Mouse (Mus musculus) gastrocnemius, postnatal 14 days (tissue): Measurements from ENCODE around the gene Serpinh1. TPM values are rescaled to one million over a fixed set of nuclear protein-coding genes. Genes with fewer than 3 reads are reported as not detected.

Experiments used
- DNase-seq: peaks from one replicate; pipeline ENCODE4 v3.0.0; 2021; ENCODE audit warnings: mixed read lengths
- intact Hi-C: fragments of 180-260 bp; cut with DNase I; formaldehyde crosslinking; loops from one replicate; pipeline ENCODE4 v1.15.1; 2025; ENCODE audit warnings: low total_unique reads
- long read RNA-seq, 2 experiments: library from polyadenylated mRNA; stranded (forward); transcript quantifications; one replicate each; pipeline ENCODE4 v2.0.0; 2021
- total RNA-seq, 2 experiments: library from RNA; stranded (reverse); gene quantifications; 2 replicates each; pipeline ENCODE4 v1.2.3; 2021

Serpinh1 gene
- 100 to 1,000 TPM; 190 to 248 TPM for total RNA-seq
- long read RNA-seq, experiment 1, transcript Serpinh1-201 (5 exons, 2,215 nt), result major isoform, 287 of 347 reads
- long read RNA-seq, experiment 1, transcript Serpinh1-203 (6 exons, 2,128 nt), result minor isoform, 8 of 347 reads
- long read RNA-seq, experiment 1, partial matches to known transcripts, result 34 of 347 reads
- long read RNA-seq, experiment 1, other reads (novel, unspliced or antisense), result 14 of 347 reads
- long read RNA-seq, experiment 2, transcript Serpinh1-203 (6 exons, 2,128 nt), result minor isoform, 10 of 310 reads
- long read RNA-seq, experiment 2, transcript Serpinh1-201 (5 exons, 2,215 nt), result major isoform, 244 of 310 reads
- long read RNA-seq, experiment 2, transcript Serpinh1-202 (5 exons, 2,274 nt), result minor isoform, 5 of 310 reads
- long read RNA-seq, experiment 2, partial matches to known transcripts, result 31 of 310 reads
- long read RNA-seq, experiment 2, other reads (novel, unspliced or antisense), result 16 of 310 reads

DNA sequence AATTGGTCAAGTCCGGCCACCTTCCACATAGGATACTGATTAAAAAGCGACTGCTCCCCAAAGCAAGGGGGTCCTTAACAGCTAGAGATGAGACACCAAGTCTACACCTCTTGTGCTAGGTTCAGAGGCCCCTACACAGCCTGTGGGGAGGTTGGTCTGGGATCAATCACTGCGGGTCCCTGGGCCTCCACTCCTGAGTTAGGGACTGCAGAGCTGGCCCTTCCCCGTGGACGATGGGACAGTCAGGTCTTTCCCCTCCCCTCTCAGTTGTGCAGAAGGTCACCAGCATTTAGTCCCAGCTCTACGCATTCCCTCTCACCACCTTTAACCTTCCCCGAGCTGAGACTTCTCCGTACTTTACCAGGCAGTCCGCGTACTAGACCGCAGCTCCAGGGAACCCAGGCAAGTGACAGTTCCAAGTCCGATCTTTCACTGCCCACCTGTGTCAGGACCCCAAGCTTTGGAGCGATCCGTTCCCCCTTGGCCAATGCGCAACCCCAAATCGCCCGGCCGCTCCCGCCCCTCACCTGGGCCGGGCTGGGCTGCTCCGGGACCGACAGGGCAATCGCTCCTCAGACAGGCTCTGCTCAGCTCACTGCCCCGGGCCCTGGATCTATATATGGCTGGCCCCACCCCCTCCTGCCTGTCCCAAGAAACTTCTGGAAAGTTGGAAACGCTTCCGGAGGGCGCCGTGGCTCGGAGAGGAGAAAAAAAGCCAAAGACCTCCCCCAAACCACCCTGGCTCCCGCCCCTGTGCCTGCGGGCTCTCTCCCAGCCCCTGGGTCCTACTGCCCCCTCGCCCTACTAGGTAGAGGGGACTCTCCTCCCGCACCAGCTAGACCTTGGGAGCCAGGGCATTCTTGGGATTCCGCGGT, at the start of gene Serpinh1:
TSS of gene Serpinh1 (minus strand) at position 714 of the 875 bp plus-strand sequence.
- intact Hi-C loops, result no loop called here

GRCm38 (mm10) chr7:99402477-99402876, 49.4 kb upstream of the Serpinh1 start:
- intact Hi-C loops, result no loop called here

More for the DNA sequence above, at the start of gene Serpinh1:
- DNase-seq, result peak; percentile 92

GRCm38 (mm10) chr7:99401373-99401772, 48.3 kb upstream of the Serpinh1 start:
- no peak for DNase-seq
- intact Hi-C loops, result no loop called here

More at GRCm38 (mm10) chr7:99402477-99402876, 49.4 kb upstream of the Serpinh1 start:
- DNase-seq, result no peak

DNA sequence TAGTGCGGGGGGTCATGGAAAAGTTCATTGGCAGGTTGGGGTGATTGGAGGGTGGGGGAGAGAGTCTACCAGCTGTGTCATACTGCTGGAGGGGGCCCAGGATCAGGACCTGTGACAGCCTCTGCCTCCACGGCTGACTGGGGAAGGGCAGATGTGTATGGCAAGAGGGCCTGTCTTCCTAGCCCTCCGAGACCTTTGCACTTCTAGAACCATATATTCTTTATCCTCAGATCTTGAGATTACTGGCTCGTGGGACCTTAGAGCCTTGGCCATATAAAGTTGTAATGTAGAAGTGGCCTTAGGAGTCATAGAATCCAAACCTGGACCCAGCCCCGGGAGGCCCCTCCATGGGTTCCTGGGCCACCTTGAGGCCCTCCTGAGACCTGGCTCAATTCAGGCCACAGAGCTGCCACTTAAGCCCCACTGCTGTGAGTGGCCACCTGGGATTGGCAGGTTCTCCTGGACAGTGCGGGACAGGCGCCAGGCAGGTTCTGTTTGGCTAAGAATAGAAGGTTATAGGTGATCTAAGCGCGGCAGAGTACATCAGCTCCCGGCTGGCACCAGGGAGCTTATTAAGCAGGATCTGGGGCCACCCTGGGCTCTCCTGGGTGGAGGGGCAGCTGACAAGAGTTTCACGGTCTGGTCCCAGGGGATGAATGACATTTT, 44.1 kb upstream of the Serpinh1 start:
- intact Hi-C loops, result no loop called here
- no peak for DNase-seq

GRCm38 (mm10) chr7:99395908-99396616, 43.0 kb upstream of the Serpinh1 start:
- no peak for DNase-seq
- intact Hi-C loops, result no loop called here

DNA sequence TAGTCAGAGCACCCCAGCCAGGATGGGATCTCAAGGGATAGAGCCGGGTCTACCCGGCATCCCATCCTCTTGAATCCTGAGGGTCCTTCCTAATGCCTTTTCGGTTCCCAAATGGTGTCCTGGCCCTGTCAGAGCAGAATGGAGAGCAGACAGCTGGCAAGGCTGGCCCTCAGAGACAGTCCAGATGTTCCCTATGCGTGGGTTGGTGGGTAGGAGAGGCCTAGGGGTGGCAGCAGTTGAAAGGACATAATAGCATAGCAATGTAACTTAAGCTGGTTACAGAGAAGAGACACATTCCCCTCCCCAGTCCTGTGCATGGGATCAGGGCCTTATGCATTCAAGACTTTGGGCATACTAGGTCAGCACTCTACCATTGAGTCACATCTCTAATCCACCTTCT, 42.3 kb upstream of the Serpinh1 start:
- intact Hi-C loops, result no loop called here

GRCm38 (mm10) chr7:99393711-99394325, 40.8 kb upstream of the Serpinh1 start:
- DNase-seq, result no peak
- intact Hi-C loops, result loop anchor here (5.0 kb wide), 1 partner anchor 38 kb away; no protein-coding TSS in a partner anchor

More for the DNA sequence above, 42.3 kb upstream of the Serpinh1 start:
- DNase-seq, result no peak

DNA sequence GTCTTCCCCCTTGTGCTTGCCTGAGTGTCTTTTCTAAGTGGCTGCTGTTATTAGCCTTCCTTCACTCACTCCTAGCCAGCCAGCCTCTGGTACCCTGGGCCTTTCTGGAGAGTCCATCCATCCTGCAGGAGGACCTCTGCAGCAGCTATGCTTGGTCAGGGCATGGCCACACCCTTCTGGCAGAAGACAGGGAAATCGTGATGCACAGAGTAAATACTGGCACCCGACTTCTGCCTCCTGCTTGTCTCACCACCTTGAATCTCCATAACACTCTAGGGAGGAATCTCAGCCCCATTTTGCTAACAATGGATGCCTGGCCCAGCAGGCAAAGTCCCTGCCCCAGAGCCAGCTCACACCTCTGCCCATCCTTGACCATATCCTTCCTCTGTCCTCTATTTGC, 39.7 kb upstream of the Serpinh1 start:
- no peak for DNase-seq
- intact Hi-C loops, result loop anchor here (5.0 kb wide), 1 partner anchor 40 kb away; no protein-coding TSS in a partner anchor

DNA sequence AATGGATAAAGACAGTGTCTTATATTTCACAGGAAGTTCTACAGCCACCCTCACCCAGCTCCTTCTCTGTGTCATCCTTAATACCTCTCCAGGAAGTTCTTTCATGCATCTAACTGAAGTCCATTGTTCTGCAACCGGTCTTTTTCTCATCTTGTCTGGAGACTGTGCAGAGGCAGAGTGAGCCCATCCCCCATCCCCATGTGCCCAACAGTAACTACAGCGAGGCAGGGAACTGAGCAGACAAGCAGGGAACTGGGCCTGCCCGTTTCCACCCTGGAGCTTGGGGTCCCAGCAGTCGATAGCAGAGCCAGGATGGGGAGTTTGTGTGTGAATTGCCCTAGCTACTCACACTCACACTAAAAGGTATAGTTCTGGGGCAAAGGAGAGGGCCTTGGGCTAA, 37.5 kb upstream of the Serpinh1 start:
- intact Hi-C loops, result loop anchor here (5.0 kb wide), 1 partner anchor 42 kb away; no protein-coding TSS in a partner anchor
- DNase-seq, result no peak

GRCm38 (mm10) chr7:99387356-99387755, 34.3 kb upstream of the Serpinh1 start:
- intact Hi-C loops, result no loop called here
- DNase-seq, result no peak

DNA sequence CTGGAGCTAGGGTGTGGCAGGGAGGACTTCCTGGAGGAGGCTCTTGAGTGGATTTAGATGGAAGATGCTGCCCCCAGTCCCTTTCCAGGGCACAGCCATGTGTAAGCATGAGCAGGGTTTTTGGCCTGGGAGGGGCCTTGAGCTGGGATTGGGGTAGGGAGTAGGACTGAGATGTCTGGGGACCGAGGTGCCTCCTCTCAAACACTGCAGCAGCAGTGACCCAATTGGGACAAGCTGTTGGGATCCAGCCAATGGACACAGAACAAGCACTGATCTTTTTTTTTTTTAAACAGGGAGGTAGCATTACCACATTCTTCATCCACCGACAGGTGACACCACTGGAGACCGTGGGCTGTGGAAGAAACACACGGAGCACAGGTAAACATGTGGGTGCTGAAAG, 33.8 kb upstream of the Serpinh1 start:
- intact Hi-C loops, result no loop called here
- no peak for DNase-seq

DNA sequence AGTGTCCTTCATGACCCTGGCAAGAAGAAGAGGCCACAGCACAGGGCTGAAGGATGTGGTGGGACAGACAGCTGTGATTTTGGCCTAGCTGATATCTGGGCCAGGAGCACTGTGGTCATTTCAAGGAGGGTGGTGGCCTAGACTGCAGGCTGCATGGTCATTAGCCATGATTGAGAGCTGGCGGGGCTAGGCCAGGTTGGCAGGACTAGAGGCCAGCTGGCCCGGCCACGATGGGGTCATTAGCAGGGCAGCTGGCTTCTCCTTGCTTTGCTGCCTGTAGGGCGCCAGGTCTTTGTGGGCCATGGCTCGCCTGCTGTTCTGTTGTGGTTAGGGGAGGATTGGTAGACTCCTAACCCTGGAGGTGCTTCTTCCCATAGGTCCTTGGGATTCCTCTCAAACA, 33.0 kb upstream of the Serpinh1 start:
- intact Hi-C loops, result no loop called here
- DNase-seq, result peak; percentile 79

DNA sequence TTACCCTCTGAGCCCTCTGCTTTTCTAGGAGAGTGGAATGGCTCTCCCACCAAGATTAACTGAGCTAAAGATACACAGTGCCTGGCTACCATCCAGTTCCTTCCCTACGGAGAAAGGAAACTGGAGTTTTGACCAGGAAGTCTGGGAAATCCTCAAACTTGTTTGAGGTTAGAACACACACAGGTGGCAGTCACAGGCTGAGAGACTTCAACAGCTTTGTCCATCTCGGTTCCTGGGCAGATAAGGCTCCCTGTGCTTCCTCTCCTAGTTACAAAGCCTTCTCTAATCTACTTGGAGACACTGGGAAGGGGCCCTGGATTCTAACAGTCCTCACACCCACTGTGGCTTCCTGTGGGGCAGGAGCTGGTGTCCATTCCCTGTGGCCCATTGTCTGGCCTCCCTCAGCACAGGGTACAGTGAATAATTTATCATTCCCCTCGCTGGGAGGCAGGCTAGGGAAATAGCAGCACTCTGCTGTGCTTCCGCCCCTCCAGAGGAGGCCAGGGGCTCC, 31.1 kb upstream of the Serpinh1 start:
- no peak for DNase-seq
- intact Hi-C loops, result no loop called here

DNA sequence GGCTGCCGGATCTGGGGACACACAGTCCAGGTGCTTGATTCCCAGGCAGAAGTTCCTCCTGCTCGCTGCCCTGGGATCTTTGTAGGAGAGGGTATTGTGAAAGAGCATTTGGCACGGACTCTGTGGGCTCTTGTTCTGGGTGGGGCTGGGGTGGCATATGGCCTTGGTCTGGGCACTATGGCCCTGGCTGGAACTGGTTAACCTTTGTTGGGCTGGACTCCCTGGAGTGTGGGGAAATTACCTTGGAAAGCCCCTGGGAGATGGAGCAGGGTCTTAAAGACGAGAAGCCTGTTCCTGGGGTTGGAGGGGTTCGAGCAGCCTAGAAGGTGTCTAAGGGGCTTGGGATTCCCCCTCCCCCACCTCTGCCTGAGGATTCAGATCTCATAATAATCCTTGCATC, 30.2 kb upstream of the Serpinh1 start:
- intact Hi-C loops, result no loop called here
- DNase-seq, result no peak

GRCm38 (mm10) chr7:99382088-99383000, 29.3 kb upstream of the Serpinh1 start:
- DNase-seq, result no peak
- intact Hi-C loops, result no loop called here

GRCm38 (mm10) chr7:99381214-99382087, 28.4 kb upstream of the Serpinh1 start, which contains the start of gene Gdpd5:
TSS of gene Gdpd5 (plus strand) at chr7:99381414.
- intact Hi-C loops, result no loop called here
- peak; percentile 99 for DNase-seq
